Mouse (Mus musculus) cerebellum, adult 9-11 months (tissue): Measurements from ENCODE around the gene Kcnb1.

Experiments used
- DNase-seq: peaks from one replicate; pipeline ENCODE4 v3.0.0; 2022

The Kcnb1 gene

GRCm38 (mm10) chr2:167203505-167204166, 13.7 kb upstream of the Kcnb1 start:
- no peak for DNase-seq

GRCm38 (mm10) chr2:167201463-167202291, 11.7 kb upstream of the Kcnb1 start:
- no peak for DNase-seq

- DNase-seq = no peak
Observed at GRCm38 (mm10) chr2:167198660-167199427, 8.9 kb upstream of the Kcnb1 start.

GRCm38 (mm10) chr2:167193361-167193760, 3.4 kb upstream of the Kcnb1 start:
- no peak for DNase-seq

GRCm38 (mm10) chr2:167189291-167190075, 472 bp downstream of the Kcnb1 start:
- peak; percentile 41 for DNase-seq

- DNase-seq = peak; percentile 22
Observed at GRCm38 (mm10) chr2:167188315-167189207, 1.4 kb downstream of the Kcnb1 start.

GRCm38 (mm10) chr2:167187119-167187518, 2.8 kb downstream of the Kcnb1 start:
- no peak for DNase-seq

- DNase-seq = no peak
Observed at GRCm38 (mm10) chr2:167186544-167186943, 3.4 kb downstream of the Kcnb1 start.

GRCm38 (mm10) chr2:167186003-167186402, 4.0 kb downstream of the Kcnb1 start:
- no peak for DNase-seq

GRCm38 (mm10) chr2:167185432-167185831, 4.5 kb downstream of the Kcnb1 start:
- no peak for DNase-seq

GRCm38 (mm10) chr2:167181662-167182389, 8.1 kb downstream of the Kcnb1 start:
- no peak for DNase-seq

- DNase-seq = no peak
Observed at GRCm38 (mm10) chr2:167181096-167181495, 8.9 kb downstream of the Kcnb1 start.

- DNase-seq = no peak
Observed at GRCm38 (mm10) chr2:167179301-167179700, 10.7 kb downstream of the Kcnb1 start.

- no peak for DNase-seq
Observed at GRCm38 (mm10) chr2:167177231-167177641, 12.7 kb downstream of the Kcnb1 start.

GRCm38 (mm10) chr2:167175284-167175683, 14.7 kb downstream of the Kcnb1 start:
- DNase-seq = no peak

- no peak for DNase-seq
Observed at GRCm38 (mm10) chr2:167173051-167173875, 16.7 kb downstream of the Kcnb1 start.

- no peak for DNase-seq
Observed at GRCm38 (mm10) chr2:167167515-167168212, 22.3 kb downstream of the Kcnb1 start.

GRCm38 (mm10) chr2:167163600-167163999, 26.4 kb downstream of the Kcnb1 start:
- no peak for DNase-seq

- DNase-seq = no peak
Observed at GRCm38 (mm10) chr2:167163134-167163533, 26.8 kb downstream of the Kcnb1 start.
